ENCODE assay signal across 10 mouse cellular contexts in genomic region chrX:73685629-73686028, GRCm38 (mm10). TPM values are rescaled to one million over a fixed set of nuclear protein-coding genes. Genes with fewer than 3 reads are reported as not detected.
DNase-seq lines count a peak whose midpoint lies in the region; ATAC-seq lines count a peak whose summit lies in the region.
"Had no signal": no experiment of that assay in that cellular context is flagged by ENCODE, and none has a peak within 500 bp of the region (broad histone marks: within the 10 kb centered on the region; RNA-seq: fewer than 3 reads in every experiment).

No protein-coding gene starts in this region.

- no peak overlapping the region for H3K4me3 ChIP-seq in kidney, embryonic 15.5 days (replicated peaks)
- H3K4me3 ChIP-seq in heart, embryonic 12.5 days: no peak overlapping the region
- H3K4me3 ChIP-seq: liver, embryonic 13.5 days; myocyte had no signal

- H3K9me3 ChIP-seq in kidney, embryonic 15.5 days (replicated peaks): no peaks in the 10 kb centered on the region
- no peaks in the 10 kb centered on the region for H3K9me3 ChIP-seq in heart, embryonic 12.5 days (replicated peaks)
- H3K9me3 ChIP-seq: liver, embryonic 13.5 days had no signal

- peaks cover 8% of the 10 kb centered on the region; the same call in 1 of the 2 replicates for H3K27me3 ChIP-seq in kidney, embryonic 15.5 days
- H3K27me3 ChIP-seq in heart, embryonic 12.5 days (replicated peaks): 0 out of 2 replicates have a peak, but pooled peaks cover 1% of the 10 kb centered on the region
- H3K27me3 ChIP-seq: liver, embryonic 13.5 days had no signal

- H3K4me2 ChIP-seq in kidney, embryonic 15.5 days: no peak overlapping the region
- H3K4me2 ChIP-seq in heart, embryonic 12.5 days: no peak overlapping the region
- H3K4me2 ChIP-seq: liver, embryonic 13.5 days had no signal

- no peak for ATAC-seq in kidney, embryonic 15.5 days (replicated peaks; ENCODE audit: low FRiP score)
- peak; percentile 63 for ATAC-seq in heart, embryonic 12.5 days (ENCODE audit: insufficient number of reproducible peaks, low FRiP score)

- no peaks in the 10 kb centered on the region for H3K4me1 ChIP-seq in kidney, embryonic 15.5 days
- H3K4me1 ChIP-seq in heart, embryonic 12.5 days (replicated peaks): peaks cover 13% of the 10 kb centered on the region
- H3K4me1 ChIP-seq: liver, embryonic 13.5 days had no signal

- no peak overlapping the region for H3K27ac ChIP-seq in kidney, embryonic 15.5 days
- H3K27ac ChIP-seq in heart, embryonic 12.5 days (ENCODE audit: poor library complexity, severe bottlenecking): peak overlapping the region; percentile 82
- H3K27ac ChIP-seq: liver, embryonic 13.5 days had no signal

- 68% methylated on average over 3 of the region's 3 CpGs for WGBS in kidney, embryonic 15.5 days
- 52% methylated on average over 3 of the region's 3 CpGs for WGBS in heart, embryonic 12.5 days

- H3K36me3 ChIP-seq in kidney, embryonic 15.5 days: peaks cover 77% of the 10 kb centered on the region
- H3K36me3 ChIP-seq in heart, embryonic 12.5 days: peaks cover 40% of the 10 kb centered on the region

- no peak overlapping the region for H3K9ac ChIP-seq in kidney, embryonic 15.5 days
- H3K9ac ChIP-seq in heart, embryonic 12.5 days: no peak overlapping the region
- H3K9ac ChIP-seq: liver, embryonic 13.5 days had no signal

- peak; percentile 86 for DNase-seq in kidney, adult 11 months
- DNase-seq in brain, adult 2 months (ENCODE audit: low read depth, low spot score): peak; percentile 66
- DNase-seq in skeletal muscle tissue, adult 2 months (ENCODE audit: low read depth, low spot score): peak; percentile 78
- DNase-seq in embryo, embryonic 10.5 days (ENCODE audit: low spot score): no peak
- DNase-seq in neural tube, embryonic 10.5 days (ENCODE audit: extremely low spot score, low spot score): no peak
- DNase-seq in c-Kit-positive CD71-positive TER-119-positive erythroid progenitor cells, embryonic 14.5 days (ENCODE audit: low spot score): no peak
- DNase-seq: liver, embryonic 13.5 days had no signal

RNA-seq across cellular contexts. Expression of gene Slc6a8, which starts 12.7 kb away (rescaled TPM):
- polyA plus RNA-seq in kidney, embryonic 15.5 days (2015; fragmentation: Nextera tagmentation; extraction: Ambion mirVana): 7.1 and 7.9 TPM in 2 replicates
- polyA plus RNA-seq in heart, embryonic 12.5 days (2016; fragmentation: Nextera tagmentation; extraction: Ambion mirVana): 8.8 and 9.8 TPM in 2 replicates

RNA-seq across cellular contexts. Expression of gene Pnck, which starts 25.7 kb away (rescaled TPM):
- 14.5 and 17.3 TPM in 2 replicates for polyA plus RNA-seq in kidney, embryonic 15.5 days (2015; fragmentation: Nextera tagmentation; extraction: Ambion mirVana)
- 10.7 and 11.0 TPM in 2 replicates for polyA plus RNA-seq in heart, embryonic 12.5 days (2016; fragmentation: Nextera tagmentation; extraction: Ambion mirVana)

RNA-seq across cellular contexts. Expression of gene Bcap31, which starts 30.3 kb away (rescaled TPM):
- polyA plus RNA-seq in kidney, embryonic 15.5 days (2015; fragmentation: Nextera tagmentation; extraction: Ambion mirVana): 256 and 267 TPM in 2 replicates
- polyA plus RNA-seq in heart, embryonic 12.5 days (2016; fragmentation: Nextera tagmentation; extraction: Ambion mirVana): 154 and 176 TPM in 2 replicates

RNA-seq across cellular contexts. Expression of gene Abcd1, which starts 30.8 kb away (rescaled TPM):
- 12.4 and 15.2 TPM in 2 replicates for polyA plus RNA-seq in kidney, embryonic 15.5 days (2015; fragmentation: Nextera tagmentation; extraction: Ambion mirVana)
- 12.2 and 12.6 TPM in 2 replicates for polyA plus RNA-seq in heart, embryonic 12.5 days (2016; fragmentation: Nextera tagmentation; extraction: Ambion mirVana)

RNA-seq across cellular contexts. Expression of gene Dusp9, which starts 46.4 kb away (rescaled TPM):
- polyA plus RNA-seq in kidney, embryonic 15.5 days (2015; fragmentation: Nextera tagmentation; extraction: Ambion mirVana): 27.9 and 29.3 TPM in 2 replicates
- 9.8 and 10.3 TPM in 2 replicates for polyA plus RNA-seq in heart, embryonic 12.5 days (2016; fragmentation: Nextera tagmentation; extraction: Ambion mirVana)

Comparison
In these comparisons a context has a peak if more than half of its experiments do, and no peak if none do; other contexts are left out.
1. DNase-seq: peak in kidney, adult 11 months (single experiment), brain, adult 2 months (single experiment) and skeletal muscle tissue, adult 2 months (single experiment); none in embryo, embryonic 10.5 days (single experiment), neural tube, embryonic 10.5 days (single experiment) and c-Kit-positive CD71-positive TER-119-positive erythroid progenitor cells, embryonic 14.5 days (single experiment).